ENCODE assay signal across 8 mouse cellular contexts in the genomic region with DNA sequence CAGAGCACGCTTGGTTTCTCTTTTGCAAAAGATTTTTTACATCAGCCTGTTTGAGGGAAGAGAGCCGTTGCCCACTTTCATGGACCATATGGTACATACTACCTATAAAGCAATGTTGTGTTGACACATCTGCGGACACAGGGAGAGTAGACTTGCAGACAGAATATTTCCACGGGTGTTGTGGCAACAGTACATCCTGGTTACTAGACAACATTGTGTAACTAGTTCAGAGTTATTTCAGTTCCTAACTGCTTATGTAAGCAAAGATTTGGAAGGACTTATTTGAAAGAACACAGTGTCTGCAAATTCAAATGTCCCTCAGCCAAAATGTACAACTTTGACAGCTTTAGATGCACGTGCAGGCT. TPM values are rescaled to one million over a fixed set of nuclear protein-coding genes. Genes with fewer than 3 reads are reported as not detected.
DNase-seq lines count a peak whose midpoint lies in the region; ATAC-seq and TF ChIP-seq lines count a peak whose summit lies in the region.

No protein-coding gene starts in this region.

- H3K4me1 ChIP-seq in kidney, embryonic 14.5 days (ENCODE audit: control insufficient read depth, insufficient read depth, low read length), result peaks cover 33% of the 10 kb centered on the region
- peaks cover 20% of the 10 kb centered on the region; the same call in 1 of the 2 replicates for H3K4me1 ChIP-seq in lung, embryonic 14.5 days (ENCODE audit: insufficient read depth)

- no peak overlapping the region for H3K9ac ChIP-seq in kidney, embryonic 14.5 days (ENCODE audit: low read depth, low read length)
- no peak overlapping the region for H3K9ac ChIP-seq in lung, embryonic 14.5 days

- H3K9me3 ChIP-seq in kidney, embryonic 14.5 days (ENCODE audit: control insufficient read depth, low read length), result no peaks in the 10 kb centered on the region
- no peaks in the 10 kb centered on the region for H3K9me3 ChIP-seq in lung, embryonic 14.5 days (ENCODE audit: low read depth, low read length)

- no peak overlapping the region for H3K4me2 ChIP-seq in kidney, embryonic 14.5 days (replicated peaks; ENCODE audit: low read depth, low read length)
- H3K4me2 ChIP-seq in lung, embryonic 14.5 days, result no peak overlapping the region

- H3K27ac ChIP-seq in kidney, embryonic 14.5 days (ENCODE audit: low read depth, low read length), result no peak overlapping the region
- H3K27ac ChIP-seq in lung, embryonic 14.5 days (ENCODE audit: low read depth), result 0 out of 2 replicates have a peak overlapping the region, but pooled peaks have one; percentile 20

- DNase-seq in kidney, adult 9 months, result peak; percentile 38
- DNase-seq in heart, adult 9 months (ENCODE audit: low spot score in 2 of 2), result peak; percentile 81 to 84
- peak; percentile 41 for DNase-seq in lung, embryonic 14.5 days
- no peak for DNase-seq in cerebellum, postnatal 4 days (ENCODE audit: low spot score in 2 of 2)
- no peak for DNase-seq in natural killer cell, adult 2 months (ENCODE audit: low spot score in 2 of 2)
- no peak for DNase-seq in cerebellum, postnatal 14 days

- WGBS in kidney, embryonic 14.5 days, result 65% methylated on average over 5 of the region's 5 CpGs
- 54% methylated on average over 5 of the region's 5 CpGs for WGBS in lung, embryonic 14.5 days

- no peaks in the 10 kb centered on the region for H3K27me3 ChIP-seq in kidney, embryonic 14.5 days (ENCODE audit: control insufficient read depth, insufficient read depth, low read length)
- no peaks in the 10 kb centered on the region for H3K27me3 ChIP-seq in lung, embryonic 14.5 days (ENCODE audit: insufficient read depth, low read length)

- no peak overlapping the region for H3K4me3 ChIP-seq in kidney, embryonic 14.5 days (ENCODE audit: low read length)
- H3K4me3 ChIP-seq in lung, embryonic 14.5 days (ENCODE audit: low read depth, low read length), result no peak overlapping the region

- no peaks in the 10 kb centered on the region for H3K36me3 ChIP-seq in kidney, embryonic 14.5 days (ENCODE audit: control insufficient read depth, insufficient read depth, low read length)
- H3K36me3 ChIP-seq in lung, embryonic 14.5 days (ENCODE audit: insufficient read depth), result no peaks in the 10 kb centered on the region

- no peak for ATAC-seq in kidney, embryonic 14.5 days (ENCODE audit: low FRiP score, low TSS enrichment)
- peak; percentile 65 for ATAC-seq in CD4-positive, CD25-positive, alpha-beta regulatory T cell, adult 4 months
- ATAC-seq in lung, embryonic 14.5 days (ENCODE audit: insufficient read depth), result no peak

- no peak for TF ChIP-seq CTCF in lung, embryonic 14.5 days (IDR thresholded peaks at IDR 0.05; ENCODE audit: low read depth)

RNA-seq across cellular contexts. Expression of a gene that starts 43.6 kb away (rescaled TPM):
- polyA plus RNA-seq in kidney, embryonic 14.5 days (2014; fragmentation: Nextera tagmentation; extraction: Ambion mirVana), result 0.17 TPM in 1 of 2 replicates, not detected in the other
- under 1 TPM in 1 of 2 experiments, not detected in 1; 0.47 TPM for polyA plus RNA-seq in CD4-positive, CD25-positive, alpha-beta regulatory T cell, adult 4 months (2017; shearing (Covaris generic))
- not detected in 2 replicates for polyA plus RNA-seq in lung, embryonic 14.5 days (2014; fragmentation: Nextera tagmentation; extraction: Ambion mirVana)

Comparison
In these comparisons a context has a peak if more than half of its experiments do, and no peak if none do; other contexts are left out.
1. DNase-seq: peak in kidney, adult 9 months (single experiment), heart, adult 9 months (2 of 2) and lung, embryonic 14.5 days (single experiment); none in cerebellum, postnatal 4 days (0 of 2), natural killer cell, adult 2 months (0 of 2) and cerebellum, postnatal 14 days (0 of 2).